Mouse (Mus musculus): ENCODE measurements around the gene Sox6.

GRCm38 (mm10) chr7:115489608-115490007 lies 549.0 kb downstream of the Sox6 start:
- TF ChIP-seq CTCF (IDR thresholded peaks at IDR 0.05; ENCODE audit: borderline replicate concordance, insufficient read depth, low read depth, low read length) (peak; percentile 18; the same call in 1 of the 2 replicates), POLR2A (IDR thresholded peaks at IDR 0.05; ENCODE audit: borderline replicate concordance, insufficient read depth, low read length) (no peak)

Measured in cerebellum, adult 2 months (tissue).